In the genomic region with DNA sequence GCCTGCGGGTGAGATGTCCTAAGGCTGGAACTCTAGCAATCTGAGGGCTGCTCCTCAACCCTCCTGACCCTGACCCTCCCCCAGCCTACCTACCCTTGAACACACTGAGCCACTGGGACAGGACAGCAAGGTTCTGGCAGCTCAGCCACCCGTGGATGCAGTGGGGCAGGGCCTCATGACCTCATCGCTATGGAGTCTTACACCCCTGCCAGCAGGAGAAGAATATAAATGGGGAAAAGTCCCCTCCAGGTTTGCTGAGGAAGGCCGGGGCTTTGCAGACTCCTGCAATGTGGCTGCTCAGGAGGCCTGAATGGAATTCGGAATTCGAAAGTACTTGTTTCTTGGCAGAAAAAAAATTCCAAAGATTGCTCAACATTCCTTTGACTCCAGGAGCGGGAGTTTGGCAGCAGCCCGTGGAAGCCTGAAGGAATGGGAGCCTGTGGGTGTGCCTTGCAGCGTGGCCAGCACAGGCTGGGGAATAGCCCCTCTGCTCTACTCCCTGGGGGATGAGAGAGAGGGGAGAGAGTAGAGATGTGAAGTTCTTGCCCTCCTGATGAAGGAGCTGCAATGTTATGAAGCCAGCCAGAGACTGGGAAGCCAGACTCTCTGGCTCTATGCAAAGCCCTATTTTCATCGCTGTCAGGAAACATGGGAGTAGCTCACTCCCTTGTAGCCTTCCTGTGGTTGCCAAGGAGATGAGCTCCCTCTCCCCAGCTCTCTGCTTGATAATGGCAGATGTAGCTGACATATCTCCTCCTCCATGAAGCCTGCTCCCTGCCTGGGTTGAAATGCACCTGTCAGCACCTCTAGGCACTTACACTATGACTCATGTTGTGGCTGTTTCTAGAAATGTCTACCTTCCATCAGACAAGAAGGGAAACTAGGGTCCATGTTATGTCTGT, we compare ENCODE assay signal across 9 mouse cellular contexts. TPM values are rescaled to one million over a fixed set of nuclear protein-coding genes. Genes with fewer than 3 reads are reported as not detected.
DNase-seq lines count a peak whose midpoint lies in the region; ATAC-seq and TF ChIP-seq lines count a peak whose summit lies in the region.
"Had no signal": no experiment of that assay in that cellular context is flagged by ENCODE, and none has a peak within 500 bp of the region (broad histone marks: within the 10 kb centered on the region; RNA-seq: fewer than 3 reads in every experiment).

No protein-coding gene starts in this region.

- peak overlapping the region; percentile 26; the same call in 1 of the 2 replicates for H3K27ac ChIP-seq in hindbrain, embryonic 16.5 days (ENCODE audit: low read depth, low read length)
- H3K27ac ChIP-seq in midbrain, embryonic 10.5 days (replicated peaks): peak overlapping the region; percentile 84
- H3K27ac ChIP-seq in small intestine, adult 2 months (ENCODE audit: insufficient read depth, low read depth, low read length): peak overlapping the region; percentile 26; the same call in 1 of the 2 replicates
- H3K27ac ChIP-seq: liver, embryonic 15.5 days had no signal

- no peaks in the 10 kb centered on the region for H3K36me3 ChIP-seq in hindbrain, embryonic 16.5 days (ENCODE audit: control insufficient read depth, insufficient read depth, low read length)
- no peaks in the 10 kb centered on the region for H3K36me3 ChIP-seq in midbrain, embryonic 10.5 days
- H3K36me3 ChIP-seq in small intestine, adult 2 months (ENCODE audit: control insufficient read depth, insufficient read depth, low read length): no peaks in the 10 kb centered on the region
- H3K36me3 ChIP-seq: liver, embryonic 15.5 days had no signal

- DNase-seq in urinary bladder, postnatal 14 days (ENCODE audit: low spot score): peak; percentile 68
- no peak for DNase-seq in urinary bladder, postnatal 25 days (ENCODE audit: low spot score)
- peak; percentile 41 to 70 for DNase-seq in gastrocnemius, adult 8-10 months (ENCODE audit: low spot score in 2 of 2)
- DNase-seq in left cerebral cortex, adult 18-20 months (ENCODE audit: low spot score in 2 of 2): peak; percentile 36 to 68
- DNase-seq in midbrain, embryonic 10.5 days (ENCODE audit: low spot score): peak; percentile 57

- H3K9me3 ChIP-seq in hindbrain, embryonic 16.5 days (ENCODE audit: control insufficient read depth, low read length): no peaks in the 10 kb centered on the region
- no peaks in the 10 kb centered on the region for H3K9me3 ChIP-seq in midbrain, embryonic 10.5 days (replicated peaks)
- H3K9me3 ChIP-seq: liver, embryonic 15.5 days had no signal

- no peak for TF ChIP-seq CTCF in small intestine, adult 2 months (IDR thresholded peaks at IDR 0.05; ENCODE audit: extremely low read depth, insufficient read length, insufficient replicate concordance, low read depth, low read length)

- no peak overlapping the region for H3K4me3 ChIP-seq in hindbrain, embryonic 16.5 days (ENCODE audit: low read length)
- H3K4me3 ChIP-seq in midbrain, embryonic 10.5 days: peak overlapping the region; percentile 23; the same call in 1 of the 2 replicates
- no peak overlapping the region for H3K4me3 ChIP-seq in small intestine, adult 2 months (ENCODE audit: low read depth, low read length)
- H3K4me3 ChIP-seq: liver, embryonic 15.5 days had no signal

- peak; percentile 85 for ATAC-seq in hindbrain, embryonic 16.5 days
- ATAC-seq in inflammation-experienced regulatory T-cells, adult 6 months: no peak

- peaks cover 11% of the 10 kb centered on the region for H3K4me1 ChIP-seq in hindbrain, embryonic 16.5 days (ENCODE audit: control insufficient read depth, insufficient read depth, low read depth, low read length)
- H3K4me1 ChIP-seq in midbrain, embryonic 10.5 days: peaks cover 42% of the 10 kb centered on the region
- H3K4me1 ChIP-seq in small intestine, adult 2 months (ENCODE audit: control insufficient read depth, insufficient read depth, insufficient read length, low read length): peaks cover 17% of the 10 kb centered on the region

- WGBS in hindbrain, embryonic 16.5 days: 12% methylated on average over 10 of the region's 10 CpGs
- WGBS in midbrain, embryonic 10.5 days: 13% methylated on average over 10 of the region's 10 CpGs
- WGBS in small intestine, adult 2 months: 27% methylated on average over 10 of the region's 10 CpGs

- H3K27me3 ChIP-seq in hindbrain, embryonic 16.5 days (replicated peaks; ENCODE audit: control insufficient read depth, insufficient read depth, low read length): no peaks in the 10 kb centered on the region
- H3K27me3 ChIP-seq in midbrain, embryonic 10.5 days (ENCODE audit: low read depth, poor library complexity, severe bottlenecking): no peaks in the 10 kb centered on the region; the same call in 1 of the 2 replicates
- H3K27me3 ChIP-seq in small intestine, adult 2 months (ENCODE audit: control insufficient read depth, insufficient read depth, low read length): no peaks in the 10 kb centered on the region
- H3K27me3 ChIP-seq: liver, embryonic 15.5 days had no signal

- H3K4me2 ChIP-seq in hindbrain, embryonic 16.5 days (ENCODE audit: low read length): peak overlapping the region; percentile 1; the same call in 1 of the 2 replicates
- H3K4me2 ChIP-seq: liver, embryonic 15.5 days had no signal

- no peak overlapping the region for H3K9ac ChIP-seq in hindbrain, embryonic 16.5 days (ENCODE audit: low read depth, low read length)
- H3K9ac ChIP-seq: liver, embryonic 15.5 days had no signal

- no peak for TF ChIP-seq POLR2A in small intestine, adult 2 months (IDR thresholded peaks at IDR 0.05; ENCODE audit: low read depth, low read length)

RNA-seq across cellular contexts. Expression of gene Csf1, which starts 33.3 kb away (rescaled TPM):
- 1 to 10 TPM; 5.0 to 7.4 (median 6.8) TPM for total RNA-seq in gastrocnemius, adult 8-10 months (2022)
- 8.0 and 9.8 TPM in 2 replicates for polyA plus RNA-seq in hindbrain, embryonic 16.5 days (2015; fragmentation: Nextera tagmentation; extraction: Ambion mirVana)
- total RNA-seq in left cerebral cortex, adult 18-20 months (2021): 10 to 100 TPM; 15.9 to 17.2 TPM
- 6.5 and 7.7 TPM in 2 replicates for polyA plus RNA-seq in midbrain, embryonic 10.5 days (2016; fragmentation: Nextera tagmentation; extraction: Ambion mirVana)
- polyA plus RNA-seq in small intestine, adult 2 months (2012; rRNA removed): 7.7 and 9.7 TPM in 2 replicates
- 10 to 100 TPM; 15.5 to 53.7 (median 20.5) TPM for polyA plus RNA-seq in inflammation-experienced regulatory T-cells, adult 6 months (2017; shearing (Covaris generic))

Comparison
In these comparisons a context has a peak if more than half of its experiments do, and no peak if none do; other contexts are left out.
1. H3K27ac ChIP-seq: peak in every context shown above with its lines; median percentile 84 in midbrain, embryonic 10.5 days; 26 in hindbrain, embryonic 16.5 days; 26 in small intestine, adult 2 months.